Mouse (Mus musculus) thymus, adult 2 months (tissue): Measurements from ENCODE around the gene Ss18l1.
A peak's percentile ranks its signal among the peaks of the same experiment; 100 is the strongest.

Experiments
- CTCF ChIP-seq: fragments of 200-500 bp; IDR thresholded peaks from 2 replicates; pipeline ENCODE4 v1.5.1; 2012; ENCODE audit warnings: mild to moderate bottlenecking, control low read depth, low read length, moderate library complexity, borderline replicate concordance; ENCODE audit not compliant: control insufficient read depth, poor library complexity, insufficient read depth; ENCODE audit errors: extremely low read depth
- POLR2A ChIP-seq: fragments of 200-500 bp; IDR thresholded peaks from 2 replicates; pipeline ENCODE4 v1.6.1; 2012; ENCODE audit warnings: mild to moderate bottlenecking, low read length, control low read depth, moderate library complexity; ENCODE audit not compliant: control insufficient read depth, poor library complexity, insufficient read depth; ENCODE audit errors: extremely low read depth

GRCm38 (mm10) chr2:180042256-180042857 is at the start of gene Ss18l1, which contains the start of gene Psma7:
- no peak; the same call in 1 of the 2 replicates for TF ChIP-seq CTCF
- peak; percentile 59; the same call in 1 of the 2 replicates for TF ChIP-seq POLR2A
